Mouse (Mus musculus) inflammation-experienced regulatory T-cells, adult 6 months (primary cell): Measurements from ENCODE around the gene H2afx. TPM values are rescaled to one million over a fixed set of nuclear protein-coding genes. Genes with fewer than 3 reads are reported as not detected.

ENCODE experiments used
- polyA plus RNA-seq, 3 experiments: library from polyadenylated mRNA; unstranded; fragments of 100-300 nt; shearing (Covaris generic); gene quantifications; one replicate each; pipeline ENCODE4 v1.2.1; 2017

H2afx gene
- polyA plus RNA-seq, 3 experiments from 2014 or later, result 14.3 to 61.7 (median 16.1) TPM

Other genes starting within 250 kb of the H2afx start
- gene Mfrp, start 233.0 kb upstream of the H2afx start, polyA plus RNA-seq, result not detected
- gene C1qtnf5, start 227.4 kb upstream of the H2afx start, polyA plus RNA-seq, result not detected
- not detected for gene Gm49380, start 221.2 kb upstream of the H2afx start, polyA plus RNA-seq
- gene Rnf26, start 221.2 kb upstream of the H2afx start, polyA plus RNA-seq, result 1 to 10 TPM; 3.9 to 8.2 (median 6.0) TPM
- under 1 TPM in 1 of 3 experiments, not detected in 2; 0.69 TPM for gene Mcam, start 200.2 kb upstream of the H2afx start, polyA plus RNA-seq
- gene Cbl, start 100.6 kb upstream of the H2afx start, polyA plus RNA-seq, result 10 to 100 TPM; 17.9 to 31.2 (median 19.8) TPM
- not detected for gene Ccdc153, start 94.0 kb upstream of the H2afx start, polyA plus RNA-seq
- under 1 TPM in 1 of 3 experiments, not detected in 2; 0.15 TPM for gene Pdzd3, start 83.2 kb upstream of the H2afx start, polyA plus RNA-seq
- gene Nlrx1, start 66.1 kb upstream of the H2afx start, polyA plus RNA-seq, result 10 to 100 TPM in 1 of 3 experiments, 1 to 10 TPM in 2; 3.3 to 10.7 (median 4.1) TPM
- not detected for gene Abcg4, start 46.1 kb upstream of the H2afx start, polyA plus RNA-seq
- 10 to 100 TPM; 16.2 to 24.6 (median 18.9) TPM for gene Hinfp, start 29.0 kb upstream of the H2afx start, polyA plus RNA-seq
- 1 to 10 TPM; 1.7 to 3.1 (median 2.8) TPM for gene C2cd2l, start 14.4 kb upstream of the H2afx start, polyA plus RNA-seq
- 10 to 100 TPM; 11.1 to 17.6 (median 13.1) TPM for gene Dpagt1, start 8.7 kb upstream of the H2afx start, polyA plus RNA-seq
- 10 to 100 TPM; 24.7 to 35.8 (median 25.4) TPM for gene Hmbs, start 9.5 kb downstream of the H2afx start, polyA plus RNA-seq
- gene Vps11, start 27.0 kb downstream of the H2afx start, polyA plus RNA-seq, result 10 to 100 TPM; 28.7 to 54.8 (median 49.8) TPM
- gene Hyou1, start 44.8 kb downstream of the H2afx start, polyA plus RNA-seq, result 10 to 100 TPM; 14.0 to 21.4 (median 18.2) TPM
- gene Slc37a4, start 62.2 kb downstream of the H2afx start, polyA plus RNA-seq, result 10 to 100 TPM; 13.6 to 24.2 (median 18.2) TPM
- gene Rps25, start 72.4 kb downstream of the H2afx start, polyA plus RNA-seq, result 1,000 to 10,000 TPM; 2,506 to 3,849 (median 3,609) TPM
- 100 to 1,000 TPM; 128 to 165 (median 154) TPM for gene Trappc4, start 72.9 kb downstream of the H2afx start, polyA plus RNA-seq
- 10 to 100 TPM; 13.6 to 35.6 (median 25.7) TPM for gene Ccdc84, start 83.9 kb downstream of the H2afx start, polyA plus RNA-seq
- under 1 TPM in 2 of 3 experiments, not detected in 1; 0.17 to 0.72 TPM for gene Foxr1, start 106.4 kb downstream of the H2afx start, polyA plus RNA-seq
- gene Upk2, start 120.3 kb downstream of the H2afx start, polyA plus RNA-seq, result not detected
- gene Bcl9l, start 148.1 kb downstream of the H2afx start, polyA plus RNA-seq, result 10 to 100 TPM; 11.1 to 12.4 (median 12.2) TPM
- gene Cxcr5, start 227.2 kb downstream of the H2afx start, polyA plus RNA-seq, result 100 to 1,000 TPM in 2 of 3 experiments, 10 to 100 TPM in 1; 62.4 to 131 (median 115) TPM